Mouse (Mus musculus) liver, embryonic 15.5 days (tissue): ENCODE measurements at regions not wholly inside any gene's neighbourhood (a gene's known extent, or its start where the extent isn't known, plus 50 kb on each side); places are given as distances from the start of the nearest gene placed in this dataset.

Source experiments
- ATAC-seq: fragments of 200-750 bp; cut with Nextera tagmentation; 2 replicates; pipeline ENCODE4 v1.8.0; 2017; ENCODE audit warnings: moderate number of reproducible peaks, mild to moderate bottlenecking, moderate library complexity; ENCODE audit not compliant: insufficient read depth
- H3K27ac ChIP-seq: fragments of 300-500 bp; sonication (generic); replicated peaks from 2 replicates; pipeline ENCODE4 v1.5.1; 2015; ENCODE audit warnings: mild to moderate bottlenecking, inconsistent platforms
- H3K27me3 ChIP-seq: fragments of 300-500 bp; sonication (generic); 2 replicates; pipeline ENCODE4 v1.6.1; 2015; ENCODE audit warnings: mild to moderate bottlenecking, inconsistent platforms
- H3K36me3 ChIP-seq: fragments of 300-500 bp; sonication (generic); replicated peaks from 2 replicates; pipeline ENCODE4 v1.6.1; 2015; ENCODE audit warnings: moderate library complexity, mild to moderate bottlenecking, inconsistent platforms
- H3K4me1 ChIP-seq: fragments of 300-500 bp; sonication (generic); replicated peaks from 2 replicates; pipeline ENCODE4 v1.6.1; 2015; ENCODE audit warnings: inconsistent platforms
- H3K4me2 ChIP-seq: fragments of 300-500 bp; sonication (generic); 2 replicates; pipeline ENCODE4 v1.6.1; 2015; ENCODE audit warnings: moderate library complexity, mild to moderate bottlenecking, inconsistent platforms
- H3K4me3 ChIP-seq: fragments of 300-500 bp; sonication (generic); replicated peaks from 2 replicates; pipeline ENCODE4 v1.5.1; 2015; ENCODE audit warnings: mild to moderate bottlenecking, inconsistent platforms
- H3K9ac ChIP-seq: fragments of 300-500 bp; sonication (generic); 2 replicates; pipeline ENCODE4 v1.6.1; 2015; ENCODE audit warnings: moderate library complexity, mild to moderate bottlenecking, inconsistent platforms
- H3K9me3 ChIP-seq: fragments of 300-500 bp; sonication (generic); replicated peaks from 2 replicates; pipeline ENCODE4 v1.6.1; 2016; ENCODE audit warnings: inconsistent platforms
- WGBS: fragments of 180-500 bp; shearing (Covaris S2); methylation state at CpG from one replicate; pipeline ENCODE4 v1.1.7; 2015; ENCODE audit warnings: mixed read lengths; ENCODE audit not compliant: insufficient replicate concordance; 5-methylcytosine and 5-hydroxymethylcytosine counted together

GRCm38 (mm10) chr4:9110355-9110754 lies 871.5 kb upstream of the Car8 start:
- Histone ChIP-seq H3K27me3 (no peaks in the 10 kb centered on the region), H3K9me3 (no peaks in the 10 kb centered on the region), H3K4me2 (no peak overlapping the region), H3K4me3 (no peak overlapping the region), H3K9ac (no peak overlapping the region), H3K36me3 (no peaks in the 10 kb centered on the region), H3K27ac (no peak overlapping the region), H3K4me1 (peaks cover 15% of the 10 kb centered on the region)
- no peak for ATAC-seq
- 11% methylated on average over 7 of the region's 7 CpGs for WGBS

GRCm38 (mm10) chr4:9107295-9107694 lies 868.5 kb upstream of the Car8 start:
- Histone ChIP-seq H3K9ac (no peak overlapping the region), H3K4me2 (no peak overlapping the region), H3K4me1 (peaks cover 11% of the 10 kb centered on the region), H3K36me3 (no peaks in the 10 kb centered on the region), H3K27me3 (no peaks in the 10 kb centered on the region), H3K4me3 (no peak overlapping the region), H3K9me3 (no peaks in the 10 kb centered on the region), H3K27ac (no peak overlapping the region)
- WGBS = 50% methylated on average over 14 of the region's 14 CpGs
- ATAC-seq = no peak

- no peaks in the 10 kb centered on the region for H3K36me3 ChIP-seq
These were observed 867.9 kb upstream of the Car8 start for GRCm38 (mm10) chr4:9106778-9107177.

GRCm38 (mm10) chr4:9104657-9105056 lies 865.8 kb upstream of the Car8 start:
- no peak overlapping the region for H3K27ac ChIP-seq
- no peaks in the 10 kb centered on the region for H3K27me3 ChIP-seq
- no peak overlapping the region for H3K4me2 ChIP-seq
- 69% methylated on average over 6 of the region's 6 CpGs for WGBS
- ATAC-seq = no peak
- no peaks in the 10 kb centered on the region for H3K9me3 ChIP-seq
- no peak overlapping the region for H3K9ac ChIP-seq
- H3K36me3 ChIP-seq = no peaks in the 10 kb centered on the region
- no peak overlapping the region for H3K4me3 ChIP-seq
- H3K4me1 ChIP-seq = 0 out of 2 replicates have a peak, but pooled peaks cover 2% of the 10 kb centered on the region

More at GRCm38 (mm10) chr4:9106778-9107177, 867.9 kb upstream of the Car8 start:
- 76% methylated on average over 9 of the region's 9 CpGs for WGBS
- Histone ChIP-seq H3K9ac (no peak overlapping the region), H3K4me1 (peaks cover 11% of the 10 kb centered on the region), H3K4me2 (no peak overlapping the region), H3K27ac (no peak overlapping the region), H3K9me3 (no peaks in the 10 kb centered on the region), H3K4me3 (no peak overlapping the region), H3K27me3 (no peaks in the 10 kb centered on the region)
- no peak for ATAC-seq

- no peak overlapping the region for H3K4me2 ChIP-seq
- ATAC-seq = no peak
- H3K4me3 ChIP-seq = no peak overlapping the region
- H3K9me3 ChIP-seq = no peaks in the 10 kb centered on the region
- no peaks in the 10 kb centered on the region for H3K4me1 ChIP-seq
- no peak overlapping the region for H3K27ac ChIP-seq
- 67% methylated on average over 8 of the region's 8 CpGs for WGBS
- no peaks in the 10 kb centered on the region for H3K36me3 ChIP-seq
- H3K9ac ChIP-seq = no peak overlapping the region
- no peaks in the 10 kb centered on the region for H3K27me3 ChIP-seq
These were observed 865.1 kb upstream of the Car8 start for GRCm38 (mm10) chr4:9103958-9104357.

- Histone ChIP-seq H3K4me3 (0 out of 2 replicates have a peak overlapping the region, but pooled peaks have one; percentile 20), H3K27me3 (no peaks in the 10 kb centered on the region), H3K27ac (no peak overlapping the region), H3K9me3 (no peaks in the 10 kb centered on the region), H3K9ac (no peak overlapping the region), H3K4me2 (peak overlapping the region; percentile 43; the same call in 1 of the 2 replicates), H3K4me1 (peaks cover 7% of the 10 kb centered on the region; the same call in 1 of the 2 replicates), H3K36me3 (no peaks in the 10 kb centered on the region)
- 21% methylated on average over 24 of the region's 24 CpGs for WGBS
- no peak for ATAC-seq
These were observed 858.2 kb upstream of the Car8 start for GRCm38 (mm10) chr4:9096809-9097700.

GRCm38 (mm10) chr4:9096274-9096673 lies 857.4 kb upstream of the Car8 start:
- peaks cover 7% of the 10 kb centered on the region; the same call in 1 of the 2 replicates for H3K4me1 ChIP-seq
- H3K27me3 ChIP-seq = no peaks in the 10 kb centered on the region
- H3K36me3 ChIP-seq = no peaks in the 10 kb centered on the region
- H3K4me3 ChIP-seq = no peak overlapping the region
- no peak; the same call in 1 of the 2 replicates for ATAC-seq
- H3K9me3 ChIP-seq = no peaks in the 10 kb centered on the region
- no peak overlapping the region for H3K9ac ChIP-seq
- no peak overlapping the region for H3K4me2 ChIP-seq
- 67% methylated on average over 2 of the region's 2 CpGs for WGBS
- H3K27ac ChIP-seq = no peak overlapping the region

GRCm38 (mm10) chr4:9095646-9096045 lies 856.8 kb upstream of the Car8 start:
- Histone ChIP-seq H3K4me2 (no peak overlapping the region), H3K9ac (no peak overlapping the region), H3K27me3 (no peaks in the 10 kb centered on the region), H3K4me1 (peaks cover 7% of the 10 kb centered on the region; the same call in 1 of the 2 replicates), H3K27ac (no peak overlapping the region), H3K9me3 (no peaks in the 10 kb centered on the region), H3K36me3 (no peaks in the 10 kb centered on the region), H3K4me3 (no peak overlapping the region)
- WGBS = 60% methylated on average over 7 of the region's 7 CpGs
- no peak for ATAC-seq

GRCm38 (mm10) chr4:9094522-9094921 lies 855.7 kb upstream of the Car8 start:
- Histone ChIP-seq H3K27ac (no peak overlapping the region), H3K9ac (no peak overlapping the region), H3K4me1 (peaks cover 7% of the 10 kb centered on the region; the same call in 1 of the 2 replicates), H3K36me3 (no peaks in the 10 kb centered on the region), H3K4me2 (no peak overlapping the region), H3K9me3 (no peaks in the 10 kb centered on the region), H3K4me3 (no peak overlapping the region), H3K27me3 (no peaks in the 10 kb centered on the region)
- WGBS = 37% methylated on average over 10 of the region's 10 CpGs
- ATAC-seq = no peak

- H3K9me3 ChIP-seq = no peaks in the 10 kb centered on the region
- ATAC-seq = no peak
- H3K4me1 ChIP-seq = peaks cover 7% of the 10 kb centered on the region; the same call in 1 of the 2 replicates
- no peak overlapping the region for H3K9ac ChIP-seq
- H3K27ac ChIP-seq = no peak overlapping the region
- H3K27me3 ChIP-seq = no peaks in the 10 kb centered on the region
- no peaks in the 10 kb centered on the region for H3K36me3 ChIP-seq
- 41% methylated on average over 6 of the region's 6 CpGs for WGBS
- no peak overlapping the region for H3K4me3 ChIP-seq
- H3K4me2 ChIP-seq = no peak overlapping the region
These were observed 855.2 kb upstream of the Car8 start for GRCm38 (mm10) chr4:9094076-9094475.

GRCm38 (mm10) chr4:9083526-9083925 lies 844.7 kb upstream of the Car8 start:
- no peaks in the 10 kb centered on the region for H3K36me3 ChIP-seq
- no peak for ATAC-seq
- no peak overlapping the region for H3K27ac ChIP-seq
- 0 out of 2 replicates have a peak, but pooled peaks cover 3% of the 10 kb centered on the region for H3K4me1 ChIP-seq
- H3K9me3 ChIP-seq = no peaks in the 10 kb centered on the region
- H3K4me3 ChIP-seq = no peak overlapping the region
- no peaks in the 10 kb centered on the region for H3K27me3 ChIP-seq
- no peak overlapping the region for H3K4me2 ChIP-seq
- no peak overlapping the region for H3K9ac ChIP-seq
- 69% methylated on average over 13 of the region's 13 CpGs for WGBS
